Mouse (Mus musculus): Measurements from ENCODE around the gene Dennd4b.

DNA sequence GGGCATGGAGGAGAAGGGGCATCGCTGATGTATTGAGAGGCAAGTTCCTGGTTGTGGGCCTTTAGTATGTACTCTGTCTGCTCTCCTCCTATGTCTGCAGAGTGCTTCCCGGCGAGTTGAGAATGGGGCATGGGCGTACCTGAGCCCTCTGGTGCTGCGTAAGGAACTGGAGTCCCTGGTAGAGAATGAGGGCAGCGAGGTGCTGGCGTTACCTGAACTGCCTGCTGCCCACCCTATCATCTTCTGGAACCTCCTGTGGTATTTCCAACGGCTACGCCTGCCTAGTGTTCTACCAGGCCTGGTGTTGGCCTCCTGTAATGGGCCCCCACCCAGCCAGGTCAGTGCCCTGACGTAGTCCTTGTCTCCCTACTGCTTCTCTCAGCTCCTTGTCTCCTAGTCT, 13.2 kb downstream of the Dennd4b start:
- TF ChIP-seq CTCF (IDR thresholded peaks at IDR 0.05; ENCODE audit: borderline replicate concordance, control insufficient read depth, extremely low read depth, insufficient read depth, low read length, poor library complexity): no peak
- TF ChIP-seq POLR2A (IDR thresholded peaks at IDR 0.05; ENCODE audit: control insufficient read depth, extremely low read depth, insufficient read depth, low read length, poor library complexity): no peak
